Mouse (Mus musculus) G1E-ER4 (cell line): ENCODE data around the gene Dip2c. TPM values are rescaled to one million over a fixed set of nuclear protein-coding genes. Genes with fewer than 3 reads are reported as not detected.

Source experiments
- GATA1 ChIP-seq: IDR thresholded peaks from one replicate; pipeline ENCODE4 v1.8.0; 2012; ENCODE audit warnings: low read length, inconsistent platforms
- polyA plus RNA-seq: library from polyadenylated mRNA; stranded (reverse); fragments of >175 nt; gene quantifications from 2 replicates; pipeline ENCODE4 v1.2.3, GENCODE M21; 2012

Dip2c gene
- polyA plus RNA-seq = not detected in 2 replicates

DNA sequence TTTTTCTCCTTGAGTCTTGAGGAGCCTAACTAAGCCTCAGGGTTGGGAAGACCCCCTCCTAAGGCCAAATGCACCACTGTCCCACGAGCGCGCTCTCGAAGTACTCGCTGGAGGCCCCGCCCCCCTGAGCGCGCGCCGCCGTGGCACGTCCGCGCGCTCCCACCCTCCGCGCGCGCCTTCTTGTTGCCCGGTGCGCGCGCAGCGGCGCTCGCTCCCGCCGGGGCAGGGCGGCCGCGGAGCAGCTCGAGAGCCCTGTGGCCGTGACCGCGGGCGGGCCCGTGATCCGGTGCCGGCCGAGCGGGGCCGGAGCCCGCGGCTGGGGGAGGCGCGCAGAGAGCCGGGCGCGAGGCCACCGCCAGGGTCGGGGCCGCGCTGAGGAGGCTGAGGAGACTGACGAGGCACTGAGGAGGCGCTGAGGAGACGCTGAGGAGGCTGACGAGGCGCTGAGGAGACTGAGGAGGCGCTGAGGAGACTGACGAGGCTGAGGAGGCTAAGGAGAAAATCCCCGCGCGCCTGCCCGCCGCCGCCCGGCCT lies at the start of gene Dip2c:
Dip2c (plus strand) TSS at position 207 of the 534 bp plus-strand sequence.
- TF ChIP-seq GATA1 = no peak

- TF ChIP-seq GATA1 = no peak
These were observed 49.2 kb upstream of the Dip2c start for GRCm38 (mm10) chr13:9227078-9227477.

- TF ChIP-seq GATA1 = peak; percentile 92
These were observed 38.8 kb upstream of the Dip2c start for GRCm38 (mm10) chr13:9237495-9237894.

GRCm38 (mm10) chr13:9239127-9239526 lies 37.2 kb upstream of the Dip2c start:
- no peak for TF ChIP-seq GATA1

- TF ChIP-seq GATA1 = no peak
These were observed 36.6 kb upstream of the Dip2c start for GRCm38 (mm10) chr13:9239631-9240236.

DNA sequence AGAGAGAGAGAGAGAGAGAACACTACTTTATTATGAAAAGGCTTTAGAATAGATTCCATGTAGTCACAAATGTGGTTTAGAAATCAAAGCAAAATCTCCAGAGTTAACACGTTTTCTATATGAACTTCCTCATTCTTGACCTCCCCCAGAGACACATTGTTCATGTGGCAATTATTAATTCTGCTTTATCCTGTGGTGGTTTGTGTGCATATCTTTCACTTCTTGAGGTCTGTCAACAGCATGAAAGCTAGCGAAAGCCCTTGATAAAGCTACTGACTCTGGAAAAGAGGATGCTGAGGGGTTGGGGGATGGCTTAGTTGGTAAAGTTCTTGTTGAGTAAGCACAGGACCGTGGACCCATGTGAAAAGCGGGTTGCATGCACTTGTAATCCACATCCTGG lies 14.6 kb upstream of the Dip2c start:
- no peak for TF ChIP-seq GATA1

GRCm38 (mm10) chr13:9265516-9265915 lies 10.8 kb upstream of the Dip2c start:
- no peak for TF ChIP-seq GATA1

- no peak for TF ChIP-seq GATA1
These were observed 710 bp downstream of the Dip2c start for GRCm38 (mm10) chr13:9276856-9277620.

DNA sequence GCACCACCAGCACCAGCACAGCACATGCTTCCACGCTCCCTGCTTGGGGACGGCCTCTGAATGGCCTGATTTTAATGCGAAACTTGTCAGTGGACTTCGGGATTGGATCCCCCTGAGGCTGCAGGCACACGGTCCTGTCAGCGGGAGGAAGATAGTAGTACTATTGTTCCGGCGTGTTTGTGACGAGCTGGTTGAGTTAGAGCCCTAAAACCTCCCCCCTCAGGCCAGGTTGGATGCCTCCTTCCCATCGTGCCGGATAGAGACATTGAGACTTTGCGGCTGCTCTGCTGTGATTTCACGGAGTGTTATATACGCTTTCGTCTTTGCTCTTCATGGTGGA lies 1.3 kb downstream of the Dip2c start:
- TF ChIP-seq GATA1 = no peak

- no peak for TF ChIP-seq GATA1
These were observed 2.3 kb downstream of the Dip2c start for GRCm38 (mm10) chr13:9278636-9279035.

DNA sequence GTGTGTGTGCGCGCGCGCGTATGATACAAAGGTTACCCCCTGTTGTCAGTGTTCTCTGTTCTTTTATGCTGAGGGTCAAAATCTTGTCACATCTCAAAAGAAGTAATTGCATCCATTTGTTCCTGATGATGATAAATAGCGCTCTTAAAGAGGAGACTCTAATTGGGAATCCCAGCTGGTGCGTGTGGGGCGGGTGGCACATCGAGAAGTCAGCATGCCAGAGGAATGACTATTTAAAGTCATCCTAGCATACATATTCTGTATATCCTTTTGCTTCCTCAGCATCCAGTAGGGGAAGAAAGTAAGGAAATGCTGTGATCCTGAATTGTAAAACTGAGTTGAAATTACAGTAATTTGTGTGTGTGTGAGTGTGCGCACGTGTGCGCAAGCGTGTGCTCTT lies 6.7 kb downstream of the Dip2c start:
- no peak for TF ChIP-seq GATA1

DNA sequence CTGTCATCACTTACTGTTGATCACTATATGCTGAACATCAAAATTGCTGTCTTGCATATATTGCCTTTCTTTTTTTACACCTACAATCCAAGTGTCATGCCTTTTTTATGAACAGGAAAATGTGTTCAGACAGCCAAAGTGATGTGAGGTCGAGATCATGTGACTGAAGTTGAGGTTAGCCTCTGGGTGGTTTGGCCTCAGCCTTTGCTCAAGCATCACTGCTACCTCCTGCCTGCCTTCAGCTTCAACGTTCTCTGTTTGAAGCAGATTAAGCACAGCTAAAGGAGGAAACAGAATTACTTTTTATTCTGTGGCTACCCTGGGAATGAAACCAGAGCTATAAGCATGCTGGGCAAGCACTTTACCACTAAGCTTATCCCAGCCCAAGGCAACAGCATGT lies 13.6 kb downstream of the Dip2c start:
- TF ChIP-seq GATA1 = no peak

DNA sequence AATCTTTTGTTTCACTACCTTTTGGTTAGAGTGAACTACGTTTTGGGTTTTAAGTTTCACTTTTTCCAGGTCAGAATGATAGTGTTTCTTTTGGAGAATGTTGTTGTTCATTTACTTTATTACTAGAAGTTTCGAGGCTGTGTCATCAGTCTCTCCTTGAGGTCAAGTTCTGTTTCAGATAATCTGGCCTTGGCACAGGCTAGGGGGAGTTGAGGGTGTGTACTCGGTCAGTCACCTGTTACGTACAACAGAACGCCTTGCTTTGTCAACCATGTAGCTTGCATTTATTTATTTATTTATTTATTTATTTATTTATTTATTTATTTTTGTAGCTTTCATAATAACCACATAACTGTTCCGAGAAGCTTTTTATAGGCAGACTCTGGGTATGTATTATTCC lies 20.0 kb downstream of the Dip2c start:
- no peak for TF ChIP-seq GATA1

DNA sequence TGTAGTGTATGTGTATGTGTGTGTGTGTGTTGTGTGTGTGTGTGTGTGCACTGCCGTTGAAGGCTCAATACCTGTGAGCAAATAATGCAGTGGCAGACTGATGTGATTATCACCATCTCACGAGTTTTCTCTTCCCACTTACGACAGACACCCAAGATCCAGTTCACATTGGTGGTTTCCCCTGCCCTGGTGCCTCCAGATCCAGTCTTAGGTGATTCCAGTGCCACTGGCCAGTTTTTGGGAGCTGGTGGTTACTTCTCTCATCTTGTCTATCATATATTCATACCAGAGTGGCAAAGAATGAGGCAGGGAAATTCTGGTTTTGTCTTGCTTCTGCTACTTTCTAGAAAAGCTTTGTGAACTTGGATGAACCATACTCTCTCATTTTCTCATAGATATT lies 20.9 kb downstream of the Dip2c start:
- no peak for TF ChIP-seq GATA1

- TF ChIP-seq GATA1 = no peak
These were observed 21.4 kb downstream of the Dip2c start for GRCm38 (mm10) chr13:9297689-9298088.

DNA sequence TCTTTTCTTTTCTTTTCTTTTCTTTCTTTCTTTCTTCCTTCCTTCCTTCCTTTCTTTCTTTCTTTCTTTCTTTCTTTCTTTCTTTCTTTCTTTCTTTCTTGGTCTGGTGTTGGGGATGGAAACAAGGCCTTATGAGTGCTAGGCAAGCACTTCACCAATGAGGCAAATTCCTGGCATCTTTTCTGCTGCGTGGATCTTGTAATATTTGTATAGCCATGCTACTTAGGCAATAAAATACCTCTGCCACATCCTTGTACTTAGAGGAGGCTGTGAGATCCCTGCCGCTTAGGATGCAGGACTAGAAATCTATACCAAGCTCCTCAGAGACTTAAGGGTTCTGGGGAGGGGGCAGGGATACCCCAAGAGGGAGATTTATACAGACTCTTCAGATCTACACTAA lies 23.3 kb downstream of the Dip2c start:
- TF ChIP-seq GATA1 = no peak

- no peak for TF ChIP-seq GATA1
These were observed 32.5 kb downstream of the Dip2c start for GRCm38 (mm10) chr13:9308863-9309262.
